Mouse (Mus musculus): Measurements from ENCODE around the gene Uts2.

- TF ChIP-seq GATA1 (IDR thresholded peaks at IDR 0.05; ENCODE audit: low read length), result no peak
- TF ChIP-seq TAL1 (IDR thresholded peaks at IDR 0.05; ENCODE audit: low read length), result no peak
These were observed 48.2 kb downstream of the Uts2 start for GRCm38 (mm10) chr4:151044944-151045570.
